ENCODE assay signal across 17 mouse cellular contexts in the genomic region with DNA sequence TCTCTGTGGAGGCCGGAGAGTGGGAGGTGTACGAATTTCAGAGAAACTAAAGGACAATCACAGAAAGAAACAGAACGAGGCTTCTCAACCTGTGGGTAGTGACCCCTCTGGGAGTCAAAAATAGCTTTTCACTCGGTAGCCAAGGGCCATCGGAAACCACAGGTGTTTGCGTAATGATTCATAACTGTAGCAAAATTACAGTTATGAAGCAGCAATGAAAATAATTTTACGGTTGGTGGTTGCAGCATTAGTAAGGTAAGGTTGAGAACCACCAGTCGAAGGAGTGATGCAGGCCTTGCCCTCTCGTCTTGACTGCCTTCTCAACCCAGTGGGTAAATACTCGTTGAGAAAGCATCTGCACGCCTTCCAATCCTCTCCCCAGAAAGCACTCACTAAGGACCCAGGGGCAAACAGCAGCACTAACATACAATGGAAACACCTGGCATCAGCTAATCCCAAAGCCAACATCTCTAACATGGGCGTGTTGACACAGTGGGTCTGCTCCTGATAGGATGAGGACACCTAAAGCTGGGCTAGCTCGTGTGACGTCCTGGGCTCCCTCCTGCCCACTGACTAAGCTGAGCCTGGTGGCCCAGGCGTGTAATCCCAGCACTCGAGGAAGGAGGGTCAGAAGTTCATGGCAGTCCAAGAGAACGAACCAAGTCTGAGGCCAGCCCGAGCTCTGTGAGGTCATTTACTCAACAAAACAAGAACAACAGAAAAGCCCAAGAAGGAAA. TPM values are rescaled to one million over a fixed set of nuclear protein-coding genes. Genes with fewer than 3 reads are reported as not detected.
DNase-seq lines count a peak whose midpoint lies in the region; ATAC-seq and TF ChIP-seq lines count a peak whose summit lies in the region.
"Had no signal": no experiment of that assay in that cellular context is flagged by ENCODE, and none has a peak within 500 bp of the region (broad histone marks: within the 10 kb centered on the region; RNA-seq: fewer than 3 reads in every experiment).

No protein-coding gene starts in this region.

- H3K4me2 ChIP-seq in lung, embryonic 15.5 days, result no peak overlapping the region
- H3K4me2 ChIP-seq in stomach, postnatal 0 days (replicated peaks; ENCODE audit: low read depth), result no peak overlapping the region
- no peak overlapping the region for H3K4me2 ChIP-seq in midbrain, embryonic 14.5 days (ENCODE audit: low read length)
- H3K4me2 ChIP-seq: embryonic facial prominence, embryonic 13.5 days; hindbrain, embryonic 14.5 days; midbrain, embryonic 12.5 days had no signal

- H3K36me3 ChIP-seq in lung, embryonic 15.5 days, result 0 out of 2 replicates have a peak, but pooled peaks cover 2% of the 10 kb centered on the region
- H3K36me3 ChIP-seq in stomach, postnatal 0 days (ENCODE audit: control insufficient read depth, insufficient read depth, low read length), result no peaks in the 10 kb centered on the region
- H3K36me3 ChIP-seq in midbrain, embryonic 14.5 days (ENCODE audit: control insufficient read depth, insufficient read depth, low read length), result no peaks in the 10 kb centered on the region
- H3K36me3 ChIP-seq: heart, embryonic 10.5 days; midbrain, embryonic 12.5 days had no signal

- 63% methylated on average over 18 of the region's 18 CpGs for WGBS in lung, embryonic 15.5 days
- 60% methylated on average over 18 of the region's 18 CpGs for WGBS in lung, adult 2 months
- 55% methylated on average over 18 of the region's 18 CpGs for WGBS in stomach, postnatal 0 days
- 84% methylated on average over 18 of the region's 18 CpGs for WGBS in midbrain, embryonic 14.5 days

- H3K9ac ChIP-seq in lung, embryonic 15.5 days, result no peak overlapping the region
- no peak overlapping the region for H3K9ac ChIP-seq in stomach, postnatal 0 days (ENCODE audit: low read length)
- no peak overlapping the region for H3K9ac ChIP-seq in midbrain, embryonic 14.5 days (replicated peaks; ENCODE audit: low read length)
- H3K9ac ChIP-seq: embryonic facial prominence, embryonic 13.5 days; hindbrain, embryonic 14.5 days; midbrain, embryonic 12.5 days had no signal

- 0 out of 2 replicates have a peak, but pooled peaks cover 4% of the 10 kb centered on the region for H3K4me1 ChIP-seq in lung, embryonic 15.5 days
- H3K4me1 ChIP-seq in lung, adult 2 months (ENCODE audit: control insufficient read depth, insufficient read depth, low read length), result peaks cover 3% of the 10 kb centered on the region; the same call in 1 of the 2 replicates
- H3K4me1 ChIP-seq in stomach, postnatal 0 days (replicated peaks; ENCODE audit: control insufficient read depth, insufficient read depth), result no peaks in the 10 kb centered on the region; the same call in 1 of the 2 replicates
- no peaks in the 10 kb centered on the region for H3K4me1 ChIP-seq in midbrain, embryonic 14.5 days (ENCODE audit: control insufficient read depth, insufficient read depth, low read length)

- no peak for DNase-seq in lung, adult 2 months
- DNase-seq in ZHBTc4 (ENCODE audit: low read depth, low spot score), result peak; percentile 53
- DNase-seq in lung, postnatal 25 days (ENCODE audit: low spot score), result peak; percentile 24
- DNase-seq in stomach, postnatal 0 days (ENCODE audit: low spot score), result peak; percentile 79
- DNase-seq in midbrain, embryonic 14.5 days, result no peak
- DNase-seq in layer of hippocampus, adult 9-11 months, result no peak
- DNase-seq: adrenal gland, postnatal 14 days; cerebellum, adult 2 months; gastrocnemius, postnatal 14 days; heart, postnatal 14 days; kidney, adult 2 months; kidney, postnatal 36 days had no signal

- H3K4me3 ChIP-seq in lung, embryonic 15.5 days, result no peak overlapping the region
- no peak overlapping the region for H3K4me3 ChIP-seq in lung, adult 2 months (replicated peaks; ENCODE audit: extremely low read depth, low read depth, low read length)
- no peak overlapping the region for H3K4me3 ChIP-seq in stomach, postnatal 0 days (ENCODE audit: low read depth, low read length)
- H3K4me3 ChIP-seq in midbrain, embryonic 14.5 days (replicated peaks; ENCODE audit: low read depth, low read length), result no peak overlapping the region
- H3K4me3 ChIP-seq: embryonic facial prominence, embryonic 13.5 days; heart, embryonic 10.5 days; midbrain, embryonic 12.5 days had no signal

- TF ChIP-seq EP300 in stomach, postnatal 0 days (optimal IDR thresholded peaks at IDR 0.05), result no peak

- H3K27me3 ChIP-seq in lung, embryonic 15.5 days, result no peaks in the 10 kb centered on the region
- no peaks in the 10 kb centered on the region for H3K27me3 ChIP-seq in stomach, postnatal 0 days (ENCODE audit: control insufficient read depth, insufficient read depth, low read length)
- no peaks in the 10 kb centered on the region for H3K27me3 ChIP-seq in midbrain, embryonic 14.5 days (ENCODE audit: control insufficient read depth, insufficient read depth, low read length)
- H3K27me3 ChIP-seq: embryonic facial prominence, embryonic 13.5 days; midbrain, embryonic 12.5 days had no signal

- TF ChIP-seq CTCF in lung, adult 2 months (IDR thresholded peaks at IDR 0.05; ENCODE audit: insufficient read depth, low read length), result no peak
- TF ChIP-seq CTCF in stomach, postnatal 0 days (IDR thresholded peaks at IDR 0.05; ENCODE audit: low read depth), result no peak

- no peaks in the 10 kb centered on the region for H3K9me3 ChIP-seq in lung, embryonic 15.5 days
- no peaks in the 10 kb centered on the region for H3K9me3 ChIP-seq in stomach, postnatal 0 days (ENCODE audit: control insufficient read depth, low read length)
- no peaks in the 10 kb centered on the region for H3K9me3 ChIP-seq in midbrain, embryonic 14.5 days (ENCODE audit: control insufficient read depth, low read length)
- H3K9me3 ChIP-seq: embryonic facial prominence, embryonic 13.5 days; heart, embryonic 10.5 days; midbrain, embryonic 12.5 days had no signal

- ATAC-seq in lung, embryonic 15.5 days (ENCODE audit: borderline replicate concordance, extremely low read depth, low FRiP score, low TSS enrichment), result peak; percentile 41; the same call in 1 of the 2 replicates
- peak; percentile 97 for ATAC-seq in stomach, postnatal 0 days (ENCODE audit: low FRiP score, low TSS enrichment)
- ATAC-seq in midbrain, embryonic 14.5 days (ENCODE audit: low FRiP score, low TSS enrichment), result no peak

- H3K27ac ChIP-seq in lung, embryonic 15.5 days, result 0 out of 2 replicates have a peak overlapping the region, but pooled peaks have one; percentile 6
- peak overlapping the region; percentile 50 for H3K27ac ChIP-seq in stomach, postnatal 0 days (replicated peaks)
- no peak overlapping the region for H3K27ac ChIP-seq in midbrain, embryonic 14.5 days (replicated peaks; ENCODE audit: low read depth, low read length)
- H3K27ac ChIP-seq: embryonic facial prominence, embryonic 13.5 days; heart, embryonic 10.5 days; hindbrain, embryonic 14.5 days; midbrain, embryonic 12.5 days had no signal

- TF ChIP-seq POLR2A in lung, adult 2 months (IDR thresholded peaks at IDR 0.05; ENCODE audit: borderline replicate concordance, extremely low read depth, low read depth, low read length), result no peak

RNA-seq across cellular contexts. Expression of gene Tgoln1, which starts 24.6 kb away (rescaled TPM):
- polyA plus RNA-seq in lung, embryonic 15.5 days (2015; fragmentation: Nextera tagmentation; extraction: Ambion mirVana), result 40.2 and 43.4 TPM in 2 replicates
- polyA plus RNA-seq in lung, adult 2 months (2012; rRNA removed), result 60.0 and 72.4 TPM in 2 replicates
- polyA plus RNA-seq in stomach, postnatal 0 days (2015; fragmentation: Nextera tagmentation; extraction: Ambion mirVana), result 37.2 and 37.7 TPM in 2 replicates
- polyA plus RNA-seq in midbrain, embryonic 14.5 days (2014; fragmentation: Nextera tagmentation; extraction: Ambion mirVana), result 31.6 and 47.1 TPM in 2 replicates

RNA-seq across cellular contexts. Expression of gene Retsat, which starts 43.1 kb away (rescaled TPM):
- 18.5 and 18.8 TPM in 2 replicates for polyA plus RNA-seq in lung, embryonic 15.5 days (2015; fragmentation: Nextera tagmentation; extraction: Ambion mirVana)
- 27.7 and 38.8 TPM in 2 replicates for polyA plus RNA-seq in lung, adult 2 months (2012; rRNA removed)
- polyA plus RNA-seq in stomach, postnatal 0 days (2015; fragmentation: Nextera tagmentation; extraction: Ambion mirVana), result 54.1 TPM in 2 replicates
- polyA plus RNA-seq in midbrain, embryonic 14.5 days (2014; fragmentation: Nextera tagmentation; extraction: Ambion mirVana), result 4.2 and 5.1 TPM in 2 replicates

RNA-seq across cellular contexts. Expression of gene Elmod3, which starts 43.2 kb away (rescaled TPM):
- polyA plus RNA-seq in lung, embryonic 15.5 days (2015; fragmentation: Nextera tagmentation; extraction: Ambion mirVana), result 16.2 and 17.7 TPM in 2 replicates
- polyA plus RNA-seq in lung, adult 2 months (2012; rRNA removed), result 17.6 and 24.2 TPM in 2 replicates
- polyA plus RNA-seq in stomach, postnatal 0 days (2015; fragmentation: Nextera tagmentation; extraction: Ambion mirVana), result 13.3 and 15.8 TPM in 2 replicates
- polyA plus RNA-seq in midbrain, embryonic 14.5 days (2014; fragmentation: Nextera tagmentation; extraction: Ambion mirVana), result 13.5 and 19.8 TPM in 2 replicates

Comparison
In these comparisons a context has a peak if more than half of its experiments do, and no peak if none do; other contexts are left out.
1. DNase-seq: peak in ZHBTc4 (single experiment), lung, postnatal 25 days (single experiment) and stomach, postnatal 0 days (single experiment); none in lung, adult 2 months (single experiment), midbrain, embryonic 14.5 days (single experiment) and layer of hippocampus, adult 9-11 months (single experiment).